Mouse (Mus musculus): ENCODE data around the gene Pin4. TPM values are rescaled to one million over a fixed set of nuclear protein-coding genes. Genes with fewer than 3 reads are reported as not detected.

The Pin4 gene
- polyA plus RNA-seq, 1 experiment from 2014 or later, result 65.1 TPM

GRCm38 (mm10) chrX:102141157-102141556 is 21.9 kb downstream of the Pin4 start:
- H3K27me3 ChIP-seq (ENCODE audit: insufficient read depth, low read length), result peaks cover 6% of the 10 kb centered on the region; the same call in 1 of the 2 replicates
- H3K9ac ChIP-seq (replicated peaks; ENCODE audit: low read length), result no peak overlapping the region
- 68% methylated on average over 1 of the region's 1 CpGs for WGBS
- H3K9me3 ChIP-seq (ENCODE audit: low read length), result no peaks in the 10 kb centered on the region
- H3K4me1 ChIP-seq (ENCODE audit: insufficient read depth, low read length), result no peaks in the 10 kb centered on the region
- ATAC-seq (ENCODE audit: low FRiP score, low TSS enrichment), result no peak
- no peak overlapping the region for H3K4me2 ChIP-seq (replicated peaks; ENCODE audit: low read depth, low read length)
- peaks cover 16% of the 10 kb centered on the region for H3K36me3 ChIP-seq (ENCODE audit: insufficient read depth, low read length)
- H3K4me3 ChIP-seq (ENCODE audit: low read length), result no peak overlapping the region
- no peak overlapping the region for H3K27ac ChIP-seq (ENCODE audit: low read length)

DNA sequence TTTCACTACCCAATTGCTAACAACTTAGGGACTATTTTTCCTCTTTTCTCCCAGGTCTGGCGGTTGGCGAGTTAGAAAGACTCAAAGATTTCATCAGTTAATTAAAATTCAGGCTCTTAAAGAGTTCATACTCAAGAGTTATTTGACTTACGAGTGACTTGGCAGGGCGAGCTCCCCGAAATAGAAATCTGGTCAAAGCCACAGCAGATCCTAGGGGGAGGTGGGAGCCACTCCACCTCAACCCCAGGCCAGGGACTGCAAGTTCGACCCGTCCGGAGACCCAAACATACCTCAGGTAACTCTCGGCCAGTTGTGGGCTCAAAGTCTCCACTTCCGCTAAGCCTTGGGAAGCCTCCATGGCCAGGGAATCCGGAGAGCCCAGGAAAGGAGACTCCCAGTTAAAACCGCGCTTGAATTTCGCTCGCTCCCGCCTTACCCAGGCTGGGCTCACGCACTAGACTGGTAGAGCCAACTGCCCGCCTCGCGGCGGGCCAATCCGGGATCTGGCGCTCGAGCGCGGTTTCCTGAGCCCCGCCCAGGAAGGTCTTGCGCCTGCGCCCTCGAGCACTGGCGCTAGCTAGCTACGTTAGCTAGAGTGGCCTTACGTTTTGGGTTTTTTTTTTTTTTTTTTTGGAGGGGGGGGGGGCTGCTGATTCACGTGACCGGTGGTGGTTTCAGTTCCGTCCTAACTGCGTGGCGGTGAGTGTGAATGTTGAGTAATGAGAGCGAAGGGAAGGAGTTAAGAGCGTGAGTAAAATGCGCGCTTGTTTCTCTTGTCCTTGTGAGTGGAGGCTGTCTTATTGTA is 37.6 kb downstream of the Pin4 start, which contains the start of gene Ercc6l:
Gene Ercc6l, minus strand, starts transcription at position 474 of the 805 bp plus-strand sequence.
- H3K36me3 ChIP-seq (ENCODE audit: insufficient read depth, low read length), result peaks cover 2% of the 10 kb centered on the region; the same call in 1 of the 2 replicates
- peak within 1 kb of the TSS; percentile 79 for H3K27ac ChIP-seq (ENCODE audit: low read length)
- no peaks in the 10 kb centered on the region for H3K9me3 ChIP-seq (ENCODE audit: low read length)
- peak within 1 kb of the TSS; percentile 62 for H3K4me3 ChIP-seq (ENCODE audit: low read length)
- peak within 1 kb of the TSS; percentile 50 for H3K4me2 ChIP-seq (replicated peaks; ENCODE audit: low read depth, low read length)
- no peaks in the 10 kb centered on the region for H3K27me3 ChIP-seq (ENCODE audit: insufficient read depth, low read length)
- no peaks in the 10 kb centered on the region for H3K4me1 ChIP-seq (ENCODE audit: insufficient read depth, low read length)
- peak; percentile 99 for ATAC-seq (ENCODE audit: low FRiP score, low TSS enrichment)
- H3K9ac ChIP-seq (replicated peaks; ENCODE audit: low read length), result peak within 1 kb of the TSS; percentile 73
- 20% methylated on average over 42 of the region's 42 CpGs for WGBS

DNA sequence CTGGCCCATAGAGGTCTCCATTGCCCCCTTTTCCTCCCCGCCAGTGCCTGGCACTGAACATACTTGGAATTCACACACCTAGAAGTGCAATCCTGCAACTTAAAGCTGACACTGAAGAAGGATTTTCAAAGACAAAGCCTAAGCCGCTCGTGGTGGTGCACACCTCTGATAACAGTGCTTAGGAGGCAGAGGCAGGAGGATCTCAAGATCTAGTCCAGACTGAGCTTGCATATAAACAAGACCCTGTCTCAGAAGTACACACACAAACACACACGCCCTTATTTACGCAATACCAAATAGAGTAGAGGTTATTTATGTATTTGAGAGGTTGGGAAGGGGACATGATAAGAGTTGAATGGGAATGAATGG is 38.2 kb downstream of the Pin4 start:
- no peaks in the 10 kb centered on the region for H3K27me3 ChIP-seq (ENCODE audit: insufficient read depth, low read length)
- H3K4me1 ChIP-seq (ENCODE audit: insufficient read depth, low read length), result no peaks in the 10 kb centered on the region
- no peaks in the 10 kb centered on the region for H3K9me3 ChIP-seq (ENCODE audit: low read length)
- WGBS, result 63% methylated on average over 5 of the region's 5 CpGs
- H3K9ac ChIP-seq (replicated peaks; ENCODE audit: low read length), result peak overlapping the region; percentile 61
- peak overlapping the region; percentile 77 for H3K27ac ChIP-seq (ENCODE audit: low read length)
- no peak; the same call in 1 of the 2 replicates for ATAC-seq (ENCODE audit: low FRiP score, low TSS enrichment)
- peak overlapping the region; percentile 47 for H3K4me3 ChIP-seq (ENCODE audit: low read length)
- peak overlapping the region; percentile 46 for H3K4me2 ChIP-seq (replicated peaks; ENCODE audit: low read depth, low read length)
- H3K36me3 ChIP-seq (ENCODE audit: insufficient read depth, low read length), result no peaks in the 10 kb centered on the region

DNA sequence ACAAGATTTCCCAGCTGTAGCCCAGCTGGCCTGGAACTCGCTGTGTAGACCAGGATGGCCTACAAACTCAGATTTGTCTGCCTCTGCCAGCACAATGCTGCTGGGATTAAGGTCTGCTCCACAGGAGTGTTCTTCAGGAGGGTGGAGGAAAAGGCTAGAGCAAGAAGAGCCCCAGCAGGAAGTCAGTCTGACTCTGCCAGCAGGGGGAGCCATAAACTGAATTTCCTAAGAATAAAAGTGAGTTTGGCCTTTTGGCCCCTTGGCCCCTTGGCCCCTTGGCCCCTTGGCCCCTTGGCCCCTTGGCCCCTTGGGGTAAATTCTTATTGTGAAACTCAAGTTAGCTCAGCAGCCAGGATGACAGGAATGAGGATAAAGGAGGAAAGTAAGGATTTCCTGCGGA is 40.5 kb downstream of the Pin4 start:
- Histone ChIP-seq H3K9ac (replicated peaks; ENCODE audit: low read length) (no peak overlapping the region), H3K27ac (ENCODE audit: low read length) (no peak overlapping the region), H3K4me2 (replicated peaks; ENCODE audit: low read depth, low read length) (no peak overlapping the region), H3K36me3 (ENCODE audit: insufficient read depth, low read length) (no peaks in the 10 kb centered on the region), H3K4me1 (ENCODE audit: insufficient read depth, low read length) (no peaks in the 10 kb centered on the region), H3K9me3 (ENCODE audit: low read length) (no peaks in the 10 kb centered on the region), H3K27me3 (ENCODE audit: insufficient read depth, low read length) (no peaks in the 10 kb centered on the region), H3K4me3 (ENCODE audit: low read length) (no peak overlapping the region)
- 67% methylated on average over 2 of the region's 2 CpGs for WGBS
- no peak for ATAC-seq (ENCODE audit: low FRiP score, low TSS enrichment)

DNA sequence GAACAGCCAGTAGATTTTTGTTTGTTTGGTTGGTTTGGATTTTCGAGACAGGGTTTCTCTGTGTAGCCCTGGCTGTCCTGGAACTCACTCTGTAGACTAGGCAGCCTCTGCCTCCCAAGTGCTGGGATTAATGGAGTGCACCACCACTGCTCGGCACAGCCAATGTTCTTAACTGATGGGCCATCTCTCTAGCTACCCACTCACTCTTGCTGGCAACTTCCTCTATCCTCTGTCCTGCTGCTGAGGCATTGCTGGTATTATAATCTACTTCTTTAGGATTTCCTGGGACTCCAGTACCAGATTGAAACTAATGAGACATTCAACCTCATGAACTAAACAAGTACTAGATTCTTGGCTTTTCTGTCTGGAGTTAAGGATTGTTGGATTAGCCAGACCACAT is 41.3 kb downstream of the Pin4 start:
- no peak overlapping the region for H3K27ac ChIP-seq (ENCODE audit: low read length)
- H3K4me3 ChIP-seq (ENCODE audit: low read length), result no peak overlapping the region
- no peaks in the 10 kb centered on the region for H3K27me3 ChIP-seq (ENCODE audit: insufficient read depth, low read length)
- 77% methylated on average over 2 of the region's 2 CpGs for WGBS
- no peak overlapping the region for H3K4me2 ChIP-seq (replicated peaks; ENCODE audit: low read depth, low read length)
- no peaks in the 10 kb centered on the region for H3K36me3 ChIP-seq (ENCODE audit: insufficient read depth, low read length)
- no peaks in the 10 kb centered on the region for H3K4me1 ChIP-seq (ENCODE audit: insufficient read depth, low read length)
- H3K9ac ChIP-seq (replicated peaks; ENCODE audit: low read length), result no peak overlapping the region
- H3K9me3 ChIP-seq (ENCODE audit: low read length), result no peaks in the 10 kb centered on the region
- ATAC-seq (ENCODE audit: low FRiP score, low TSS enrichment), result no peak

DNA sequence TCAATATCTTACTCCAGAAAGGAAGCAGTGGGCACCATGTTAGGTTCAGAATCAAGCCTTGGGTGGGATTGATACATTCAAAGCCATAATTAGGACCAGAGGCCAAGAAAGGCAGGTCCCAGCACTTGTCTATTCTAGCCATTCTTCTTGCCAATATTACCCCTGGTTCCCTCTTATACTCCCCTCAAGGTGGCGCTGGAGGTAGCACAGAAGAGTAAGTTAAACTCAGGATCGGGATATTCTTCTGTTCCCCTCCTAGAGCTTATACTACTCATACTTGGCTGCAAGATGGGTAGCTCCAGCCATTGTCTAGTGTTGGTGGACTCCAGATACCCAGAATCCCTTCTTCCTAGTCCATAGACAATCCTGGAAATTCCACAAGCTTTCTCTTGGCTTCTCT is 43.8 kb downstream of the Pin4 start:
- WGBS, result 23% methylated on average over 2 of the region's 2 CpGs
- no peak overlapping the region for H3K9ac ChIP-seq (replicated peaks; ENCODE audit: low read length)

GRCm38 (mm10) chrX:102163529-102163928 is 44.3 kb downstream of the Pin4 start:
- Histone ChIP-seq H3K4me1 (ENCODE audit: insufficient read depth, low read length) (no peaks in the 10 kb centered on the region), H3K36me3 (ENCODE audit: insufficient read depth, low read length) (no peaks in the 10 kb centered on the region), H3K9ac (replicated peaks; ENCODE audit: low read length) (no peak overlapping the region), H3K27me3 (ENCODE audit: insufficient read depth, low read length) (no peaks in the 10 kb centered on the region; the same call in 1 of the 2 replicates), H3K9me3 (ENCODE audit: low read length) (no peaks in the 10 kb centered on the region), H3K4me3 (ENCODE audit: low read length) (no peak overlapping the region), H3K4me2 (replicated peaks; ENCODE audit: low read depth, low read length) (no peak overlapping the region), H3K27ac (ENCODE audit: low read length) (no peak overlapping the region)
- no peak for ATAC-seq (ENCODE audit: low FRiP score, low TSS enrichment)
- WGBS, result 75% methylated on average over 4 of the region's 4 CpGs

More for the DNA sequence above, 43.8 kb downstream of the Pin4 start:
- no peak for ATAC-seq (ENCODE audit: low FRiP score, low TSS enrichment)
- Histone ChIP-seq H3K27ac (ENCODE audit: low read length) (no peak overlapping the region), H3K4me1 (ENCODE audit: insufficient read depth, low read length) (no peaks in the 10 kb centered on the region), H3K36me3 (ENCODE audit: insufficient read depth, low read length) (no peaks in the 10 kb centered on the region), H3K4me3 (ENCODE audit: low read length) (no peak overlapping the region), H3K27me3 (ENCODE audit: insufficient read depth, low read length) (no peaks in the 10 kb centered on the region; the same call in 1 of the 2 replicates), H3K4me2 (replicated peaks; ENCODE audit: low read depth, low read length) (no peak overlapping the region), H3K9me3 (ENCODE audit: low read length) (no peaks in the 10 kb centered on the region)

DNA sequence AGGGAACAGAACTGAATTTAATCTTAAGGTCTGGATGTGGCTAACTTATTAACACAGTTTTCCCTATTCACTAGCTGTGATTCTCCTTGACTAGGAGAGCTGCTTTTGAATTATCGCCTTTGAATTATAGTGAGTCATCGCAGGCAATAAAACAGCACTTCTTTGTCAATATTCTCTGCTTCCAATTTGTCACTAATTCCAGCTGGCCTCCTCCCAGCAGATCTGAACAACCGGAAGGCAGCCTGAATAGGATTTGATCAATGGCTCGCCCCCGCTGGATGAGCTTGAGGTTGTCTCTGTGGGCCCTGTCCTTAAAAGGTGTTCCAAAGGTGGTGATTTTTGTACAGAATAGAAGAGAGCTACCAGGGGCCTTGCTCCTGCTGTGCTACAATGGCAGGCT is 47.3 kb downstream of the Pin4 start:
- Histone ChIP-seq H3K9ac (replicated peaks; ENCODE audit: low read length) (no peak overlapping the region), H3K36me3 (ENCODE audit: insufficient read depth, low read length) (no peaks in the 10 kb centered on the region), H3K9me3 (ENCODE audit: low read length) (no peaks in the 10 kb centered on the region), H3K4me1 (ENCODE audit: insufficient read depth, low read length) (no peaks in the 10 kb centered on the region), H3K27ac (ENCODE audit: low read length) (no peak overlapping the region), H3K4me2 (replicated peaks; ENCODE audit: low read depth, low read length) (no peak overlapping the region), H3K4me3 (ENCODE audit: low read length) (no peak overlapping the region), H3K27me3 (ENCODE audit: insufficient read depth, low read length) (no peaks in the 10 kb centered on the region; the same call in 1 of the 2 replicates)
- WGBS, result 54% methylated on average over 5 of the region's 5 CpGs
- no peak for ATAC-seq (ENCODE audit: low FRiP score, low TSS enrichment)

DNA sequence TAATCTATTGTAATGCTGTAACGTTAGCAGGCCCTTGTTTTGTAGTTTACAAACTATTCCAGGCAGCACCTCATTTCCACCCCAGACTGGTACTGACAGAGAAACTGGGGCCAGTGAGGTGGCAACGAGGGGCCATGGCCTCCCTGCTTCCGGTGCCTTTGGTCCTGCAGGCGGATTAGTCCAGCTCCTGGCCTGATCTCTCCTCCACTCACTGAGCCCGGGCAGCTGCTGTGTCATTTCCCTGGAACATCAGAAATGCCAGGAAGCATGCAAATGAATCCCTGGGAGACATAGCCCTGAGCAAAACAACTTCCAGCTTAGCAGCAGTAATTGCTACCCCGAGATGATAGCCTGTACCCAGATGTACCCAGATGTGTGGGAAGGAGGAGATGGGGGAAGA is 47.7 kb downstream of the Pin4 start:
- no peak overlapping the region for H3K4me2 ChIP-seq (replicated peaks; ENCODE audit: low read depth, low read length)
- H3K27ac ChIP-seq (ENCODE audit: low read length), result no peak overlapping the region
- ATAC-seq (ENCODE audit: low FRiP score, low TSS enrichment), result no peak
- no peaks in the 10 kb centered on the region for H3K9me3 ChIP-seq (ENCODE audit: low read length)
- H3K4me3 ChIP-seq (ENCODE audit: low read length), result no peak overlapping the region
- H3K36me3 ChIP-seq (ENCODE audit: insufficient read depth, low read length), result no peaks in the 10 kb centered on the region
- H3K4me1 ChIP-seq (ENCODE audit: insufficient read depth, low read length), result no peaks in the 10 kb centered on the region
- H3K27me3 ChIP-seq (ENCODE audit: insufficient read depth, low read length), result no peaks in the 10 kb centered on the region; the same call in 1 of the 2 replicates
- WGBS, result 33% methylated on average over 6 of the region's 6 CpGs
- H3K9ac ChIP-seq (replicated peaks; ENCODE audit: low read length), result no peak overlapping the region

DNA sequence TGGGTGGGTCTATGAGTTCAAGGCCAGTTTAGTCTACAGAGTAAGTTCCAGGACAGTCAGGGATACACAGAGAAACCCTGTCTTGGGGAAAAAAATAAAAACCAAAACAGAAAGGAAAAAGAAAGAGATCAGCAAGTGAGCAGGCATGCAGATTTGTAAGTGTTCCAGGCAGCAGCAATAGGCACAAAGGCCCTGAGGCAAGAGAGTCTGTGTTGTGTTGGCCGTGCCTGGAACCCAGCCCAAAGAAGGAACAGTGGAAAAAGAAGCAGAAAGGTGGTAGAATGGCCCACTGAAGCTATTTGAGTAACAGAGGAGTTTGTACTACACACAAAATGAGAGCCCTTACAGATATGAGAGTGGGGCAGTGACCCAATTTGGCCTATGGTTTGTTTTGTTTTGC is 50.5 kb downstream of the Pin4 start:
- H3K27me3 ChIP-seq (ENCODE audit: insufficient read depth, low read length), result no peaks in the 10 kb centered on the region; the same call in 1 of the 2 replicates
- 81% methylated on average over 1 of the region's 1 CpGs for WGBS
- H3K4me2 ChIP-seq (replicated peaks; ENCODE audit: low read depth, low read length), result no peak overlapping the region
- no peak overlapping the region for H3K9ac ChIP-seq (replicated peaks; ENCODE audit: low read length)
- H3K9me3 ChIP-seq (ENCODE audit: low read length), result no peaks in the 10 kb centered on the region
- no peaks in the 10 kb centered on the region for H3K36me3 ChIP-seq (ENCODE audit: insufficient read depth, low read length)
- H3K4me1 ChIP-seq (ENCODE audit: insufficient read depth, low read length), result no peaks in the 10 kb centered on the region
- no peak overlapping the region for H3K4me3 ChIP-seq (ENCODE audit: low read length)
- no peak for ATAC-seq (ENCODE audit: low FRiP score, low TSS enrichment)
- no peak overlapping the region for H3K27ac ChIP-seq (ENCODE audit: low read length)

Measured in kidney, embryonic 16.5 days (tissue).